21 mouse cellular contexts compared by ENCODE assay signal in the genomic region with DNA sequence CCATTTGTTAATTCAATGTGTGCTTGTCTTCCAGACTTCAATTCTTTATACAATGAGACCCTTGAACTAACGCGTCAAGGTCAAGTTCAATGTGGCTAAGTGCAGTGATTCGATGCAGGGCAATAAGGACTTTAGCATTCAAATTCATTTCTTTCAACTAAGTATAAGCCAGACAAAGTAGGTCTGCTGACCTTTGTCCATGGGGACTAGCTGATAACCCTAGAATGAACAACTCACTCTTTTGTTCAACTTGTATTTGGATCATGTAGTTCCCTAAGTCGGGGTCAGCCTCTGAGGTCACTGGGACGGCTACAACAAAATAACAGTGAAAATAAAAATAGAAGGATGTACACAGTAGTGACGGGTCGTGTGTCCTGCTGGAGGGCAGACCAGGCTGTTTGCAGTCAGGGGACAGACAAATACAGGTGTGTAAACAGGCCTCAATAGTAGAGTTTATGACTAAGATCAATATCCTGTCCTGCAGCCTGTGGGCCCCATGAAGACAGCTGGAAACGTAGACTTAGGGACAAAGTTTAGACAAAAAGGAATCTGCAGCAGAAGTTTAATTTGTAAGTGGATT. TPM values are rescaled to one million over a fixed set of nuclear protein-coding genes. Genes with fewer than 3 reads are reported as not detected.
A peak's percentile ranks its signal among the peaks of the same experiment; 100 is the strongest.
DNase-seq lines count a peak whose midpoint lies in the region; ATAC-seq and TF ChIP-seq lines count a peak whose summit lies in the region.
"Had no signal": no experiment of that assay in that cellular context is flagged by ENCODE, and none has a peak within 500 bp of the region (broad histone marks: within the 10 kb centered on the region; RNA-seq: fewer than 3 reads in every experiment).

No protein-coding gene starts in this region.

- ATAC-seq in stomach, embryonic 15.5 days (ENCODE audit: insufficient read depth, low FRiP score, low read depth) = peak; percentile 40; the same call in 1 of the 2 replicates
- no peak for ATAC-seq in stomach, postnatal 0 days (ENCODE audit: low FRiP score, low TSS enrichment)
- ATAC-seq in liver, embryonic 13.5 days (ENCODE audit: low read depth) = peak; percentile 65; the same call in 1 of the 2 replicates
- peak; percentile 92 for ATAC-seq in liver, postnatal 0 days
- ATAC-seq: forebrain, embryonic 14.5 days had no signal

- H3K36me3 ChIP-seq in stomach, embryonic 15.5 days = no peaks in the 10 kb centered on the region
- no peaks in the 10 kb centered on the region for H3K36me3 ChIP-seq in stomach, postnatal 0 days (ENCODE audit: control insufficient read depth, insufficient read depth, low read length)
- H3K36me3 ChIP-seq in liver, embryonic 13.5 days = no peaks in the 10 kb centered on the region
- no peaks in the 10 kb centered on the region for H3K36me3 ChIP-seq in liver, postnatal 0 days (replicated peaks; ENCODE audit: insufficient read depth, low read length)
- no peaks in the 10 kb centered on the region for H3K36me3 ChIP-seq in limb, embryonic 10.5 days
- H3K36me3 ChIP-seq: embryonic facial prominence, embryonic 15.5 days; forebrain, embryonic 10.5 days; heart, embryonic 12.5 days; hindbrain, embryonic 10.5 days had no signal

- H3K9me3 ChIP-seq in stomach, embryonic 15.5 days = no peaks in the 10 kb centered on the region
- H3K9me3 ChIP-seq in stomach, postnatal 0 days (ENCODE audit: control insufficient read depth, low read length) = no peaks in the 10 kb centered on the region
- H3K9me3 ChIP-seq in liver, embryonic 13.5 days (replicated peaks) = no peaks in the 10 kb centered on the region
- H3K9me3 ChIP-seq in liver, postnatal 0 days (ENCODE audit: low read length) = no peaks in the 10 kb centered on the region
- no peaks in the 10 kb centered on the region for H3K9me3 ChIP-seq in limb, embryonic 10.5 days (replicated peaks)
- H3K9me3 ChIP-seq: embryonic facial prominence, embryonic 15.5 days; forebrain, embryonic 10.5 days; heart, embryonic 12.5 days; hindbrain, embryonic 10.5 days had no signal

- WGBS in stomach, embryonic 15.5 days = 47% methylated on average over 8 of the region's 8 CpGs
- WGBS in stomach, postnatal 0 days = 46% methylated on average over 8 of the region's 8 CpGs
- 67% methylated on average over 8 of the region's 8 CpGs for WGBS in liver, embryonic 13.5 days (ENCODE audit: insufficient replicate concordance)
- WGBS in liver, postnatal 0 days (ENCODE audit: insufficient replicate concordance) = 58% methylated on average over 8 of the region's 8 CpGs
- WGBS in limb, embryonic 10.5 days = 84% methylated on average over 8 of the region's 8 CpGs

- no peak for DNase-seq in stomach, postnatal 0 days (ENCODE audit: low spot score)
- no peak for DNase-seq in liver, embryonic 13.5 days
- peak; percentile 36 for DNase-seq in liver, postnatal 0 days
- no peak for DNase-seq in limb, embryonic 10.5 days (ENCODE audit: low spot score)
- DNase-seq in right cerebral cortex, postnatal 14 days = no peak
- DNase-seq: adrenal gland, adult 2 months; adrenal gland, postnatal 36 days; cerebellum, adult 8-10 months; cerebellum, postnatal 14 days; embryo, embryonic 11 days; gastrocnemius, adult 2 months; gastrocnemius, postnatal 25 days had no signal

- H3K27me3 ChIP-seq in stomach, embryonic 15.5 days (replicated peaks) = no peaks in the 10 kb centered on the region
- no peaks in the 10 kb centered on the region for H3K27me3 ChIP-seq in stomach, postnatal 0 days (ENCODE audit: control insufficient read depth, insufficient read depth, low read length)
- no peaks in the 10 kb centered on the region for H3K27me3 ChIP-seq in liver, embryonic 13.5 days
- no peaks in the 10 kb centered on the region for H3K27me3 ChIP-seq in liver, postnatal 0 days (ENCODE audit: insufficient read depth, low read length)
- no peaks in the 10 kb centered on the region for H3K27me3 ChIP-seq in limb, embryonic 10.5 days (ENCODE audit: low read depth, poor library complexity, severe bottlenecking)
- H3K27me3 ChIP-seq: embryonic facial prominence, embryonic 15.5 days; heart, embryonic 12.5 days had no signal

- no peak for TF ChIP-seq EP300 in stomach, postnatal 0 days (optimal IDR thresholded peaks at IDR 0.05)
- TF ChIP-seq EP300 in liver, postnatal 0 days (IDR thresholded peaks at IDR 0.05; ENCODE audit: low read depth) = peak; percentile 65; the same call in 1 of the 2 replicates

- no peak overlapping the region for H3K4me2 ChIP-seq in stomach, embryonic 15.5 days
- no peak overlapping the region for H3K4me2 ChIP-seq in stomach, postnatal 0 days (replicated peaks; ENCODE audit: low read depth)
- no peak overlapping the region for H3K4me2 ChIP-seq in liver, embryonic 13.5 days
- no peak overlapping the region for H3K4me2 ChIP-seq in liver, postnatal 0 days (ENCODE audit: low read depth, low read length)
- H3K4me2 ChIP-seq: embryonic facial prominence, embryonic 15.5 days; heart, embryonic 12.5 days had no signal

- H3K4me1 ChIP-seq in stomach, embryonic 15.5 days = no peaks in the 10 kb centered on the region
- no peaks in the 10 kb centered on the region for H3K4me1 ChIP-seq in stomach, postnatal 0 days (replicated peaks; ENCODE audit: control insufficient read depth, insufficient read depth)
- H3K4me1 ChIP-seq in liver, embryonic 13.5 days (replicated peaks) = peaks cover 17% of the 10 kb centered on the region
- H3K4me1 ChIP-seq in liver, postnatal 0 days (ENCODE audit: insufficient read depth) = peaks cover 7% of the 10 kb centered on the region; the same call in 1 of the 2 replicates
- peaks cover 17% of the 10 kb centered on the region for H3K4me1 ChIP-seq in limb, embryonic 10.5 days
- H3K4me1 ChIP-seq: embryonic facial prominence, embryonic 15.5 days; heart, embryonic 12.5 days had no signal

- H3K4me3 ChIP-seq in stomach, embryonic 15.5 days (replicated peaks) = no peak overlapping the region
- no peak overlapping the region for H3K4me3 ChIP-seq in stomach, postnatal 0 days (ENCODE audit: low read depth, low read length)
- no peak overlapping the region for H3K4me3 ChIP-seq in liver, embryonic 13.5 days (replicated peaks)
- H3K4me3 ChIP-seq in liver, postnatal 0 days (ENCODE audit: low read depth, low read length) = no peak overlapping the region
- no peak overlapping the region for H3K4me3 ChIP-seq in limb, embryonic 10.5 days
- H3K4me3 ChIP-seq: embryonic facial prominence, embryonic 15.5 days; erythroblast, embryonic 14.5 days; forebrain, embryonic 10.5 days; gastrocnemius, adult 2 months; heart, embryonic 12.5 days; hindbrain, embryonic 10.5 days had no signal

- no peak overlapping the region for H3K9ac ChIP-seq in stomach, embryonic 15.5 days
- H3K9ac ChIP-seq in stomach, postnatal 0 days (ENCODE audit: low read length) = no peak overlapping the region
- H3K9ac ChIP-seq in liver, embryonic 13.5 days = no peak overlapping the region
- H3K9ac ChIP-seq in liver, postnatal 0 days (replicated peaks) = 0 out of 2 replicates have a peak overlapping the region, but pooled peaks have one; percentile 16
- H3K9ac ChIP-seq: embryonic facial prominence, embryonic 15.5 days; heart, embryonic 12.5 days had no signal

- no peak overlapping the region for H3K27ac ChIP-seq in stomach, embryonic 15.5 days
- H3K27ac ChIP-seq in stomach, postnatal 0 days (replicated peaks) = no peak overlapping the region
- H3K27ac ChIP-seq in liver, embryonic 13.5 days = no peak overlapping the region; the same call in 1 of the 2 replicates
- peak overlapping the region; percentile 94 for H3K27ac ChIP-seq in liver, postnatal 0 days (ENCODE audit: low read depth)
- no peak overlapping the region for H3K27ac ChIP-seq in limb, embryonic 10.5 days
- H3K27ac ChIP-seq: embryonic facial prominence, embryonic 15.5 days; forebrain, embryonic 10.5 days; gastrocnemius, adult 2 months; hindbrain, embryonic 10.5 days had no signal

- no peak for TF ChIP-seq CTCF in stomach, postnatal 0 days (IDR thresholded peaks at IDR 0.05; ENCODE audit: low read depth)
- no peak for TF ChIP-seq CTCF in liver, postnatal 0 days (IDR thresholded peaks at IDR 0.05; ENCODE audit: low read depth)

RNA-seq across cellular contexts. Expression of gene Reg4, which starts 20.6 kb away (rescaled TPM):
- polyA plus RNA-seq in stomach, embryonic 15.5 days (2015; fragmentation: Nextera tagmentation; extraction: Ambion mirVana) = 0.81 and 1.3 TPM in 2 replicates
- polyA plus RNA-seq in stomach, postnatal 0 days (2015; fragmentation: Nextera tagmentation; extraction: Ambion mirVana) = not detected in 2 replicates
- not detected in 2 replicates for polyA plus RNA-seq in liver, embryonic 13.5 days (2015; fragmentation: Nextera tagmentation; extraction: Ambion mirVana)
- polyA plus RNA-seq in liver, postnatal 0 days (2015; fragmentation: Nextera tagmentation; extraction: Ambion mirVana) = not detected in 2 replicates
- polyA plus RNA-seq in limb, embryonic 10.5 days (2016; fragmentation: Nextera tagmentation; extraction: Ambion mirVana) = not detected in 2 replicates
- polyA plus RNA-seq: adrenal gland, adult 2 months; embryonic facial prominence, embryonic 11.5 days; embryonic facial prominence, embryonic 15.5 days; erythroblast, embryonic 14.5 days; forebrain, embryonic 14.5 days; heart, embryonic 12.5 days; heart, embryonic 16.5 days; hindbrain, embryonic 10.5 days had no signal

RNA-seq across cellular contexts. Expression of gene Hmgcs2, which starts 37.7 kb away (rescaled TPM):
- 55.7 and 61.3 TPM in 2 replicates for polyA plus RNA-seq in stomach, embryonic 15.5 days (2015; fragmentation: Nextera tagmentation; extraction: Ambion mirVana)
- polyA plus RNA-seq in stomach, postnatal 0 days (2015; fragmentation: Nextera tagmentation; extraction: Ambion mirVana) = 290 and 337 TPM in 2 replicates
- polyA plus RNA-seq in liver, embryonic 13.5 days (2015; fragmentation: Nextera tagmentation; extraction: Ambion mirVana) = 41.9 and 42.6 TPM in 2 replicates
- 1,492 and 1,631 TPM in 2 replicates for polyA plus RNA-seq in liver, postnatal 0 days (2015; fragmentation: Nextera tagmentation; extraction: Ambion mirVana)
- 0.28 and 0.35 TPM in 2 replicates for polyA plus RNA-seq in limb, embryonic 10.5 days (2016; fragmentation: Nextera tagmentation; extraction: Ambion mirVana)

Comparison
In these comparisons a context has a peak if more than half of its experiments do, and no peak if none do; other contexts are left out.
1. RNA of gene Hmgcs2, which starts 37.7 kb away (polyA plus RNA-seq): 1,492 to 1,631 TPM in liver, postnatal 0 days, 290 to 337 TPM in stomach, postnatal 0 days, 55.7 to 61.3 TPM in stomach, embryonic 15.5 days and 41.9 to 42.6 TPM in liver, embryonic 13.5 days; 0.28 to 0.35 TPM in limb, embryonic 10.5 days; every median in the first group is over 10 times any median in the second.